Mouse (Mus musculus) adrenal gland, postnatal 0 days (tissue): ENCODE data around the gene Gnat3. TPM values are rescaled to one million over a fixed set of nuclear protein-coding genes. Genes with fewer than 3 reads are reported as not detected.

Experiments
- polyA plus RNA-seq: library from polyadenylated mRNA; unstranded; fragments of >200 nt; fragmentation: Nextera tagmentation; extraction: Ambion mirVana; gene quantifications from 2 replicates; pipeline ENCODE4 v1.2.1, GENCODE M21; 2015

Gnat3 gene
- not detected in 2 replicates for polyA plus RNA-seq

GRCm38 (mm10) chr5:17962249-17962648, at the start of gene Gnat3:
Gnat3 (plus strand) TSS chr5:17962549.

Other genes starting within 250 kb of the Gnat3 start
- 40.2 and 88.2 TPM in 2 replicates for gene Cd36, start 73.7 kb upstream of the Gnat3 start, polyA plus RNA-seq